Mouse (Mus musculus) small intestine, adult 2 months (tissue): ENCODE measurements around the gene Cpn2. TPM values are rescaled to one million over a fixed set of nuclear protein-coding genes. Genes with fewer than 3 reads are reported as not detected.

Source experiments
- H3K27ac ChIP-seq: fragments of 200-500 bp; 2 replicates; pipeline ENCODE4 v1.5.1; 2012; ENCODE audit warnings: low read depth, low read length, control low read depth, inconsistent platforms; ENCODE audit not compliant: insufficient read depth
- H3K27me3 ChIP-seq: fragments of 200-500 bp; 2 replicates; pipeline ENCODE4 v1.6.1; 2012; ENCODE audit warnings: mild to moderate bottlenecking, moderate library complexity, low read length, inconsistent platforms; ENCODE audit not compliant: control insufficient read depth, insufficient read depth
- H3K36me3 ChIP-seq: fragments of 200-500 bp; 2 replicates; pipeline ENCODE4 v1.6.1; 2012; ENCODE audit warnings: mild to moderate bottlenecking, low read length, control low read depth, inconsistent platforms; ENCODE audit not compliant: control insufficient read depth, insufficient read depth
- H3K4me1 ChIP-seq: fragments of 200-500 bp; 2 replicates; pipeline ENCODE4 v1.6.1; 2012; ENCODE audit warnings: low read length, inconsistent platforms, mixed read lengths; ENCODE audit not compliant: control insufficient read depth, insufficient read depth, insufficient read length
- H3K4me3 ChIP-seq: fragments of 200-500 bp; 2 replicates; pipeline ENCODE4 v1.5.1; 2012; ENCODE audit warnings: low read depth, mild to moderate bottlenecking, control low read depth, inconsistent platforms, low read length, moderate library complexity
- CTCF ChIP-seq: fragments of 200-500 bp; IDR thresholded peaks from 2 replicates; pipeline ENCODE4 v1.5.1; 2012; ENCODE audit warnings: low read depth, mild to moderate bottlenecking, control low read depth, inconsistent platforms, low read length, moderate library complexity, mixed read lengths; ENCODE audit not compliant: insufficient replicate concordance, insufficient read length; ENCODE audit errors: extremely low read depth
- POLR2A ChIP-seq: fragments of 200-500 bp; IDR thresholded peaks from 2 replicates; pipeline ENCODE4 v1.6.1; 2012; ENCODE audit warnings: low read depth, mild to moderate bottlenecking, control low read depth, inconsistent platforms, low read length, moderate library complexity
- WGBS: fragments of 180-500 bp; shearing (Covaris S2); methylation state at CpG from one replicate; pipeline ENCODE4 v1.1.7; 2018; 5-methylcytosine and 5-hydroxymethylcytosine counted together
- polyA plus RNA-seq: library from polyadenylated mRNA; depleted of rRNA; stranded (reverse); fragments of >200 nt; gene quantifications from 2 replicates; pipeline ENCODE4 v1.2.3, GENCODE M21; 2012

The Cpn2 gene
- polyA plus RNA-seq, 1 experiment: 0.06 TPM

- H3K27ac ChIP-seq: no peak overlapping the region
- H3K4me1 ChIP-seq: peaks cover 8% of the 10 kb centered on the region
- H3K4me3 ChIP-seq: no peak overlapping the region
- no peak for TF ChIP-seq CTCF
- no peak for TF ChIP-seq POLR2A
- peaks cover 6% of the 10 kb centered on the region; the same call in 1 of the 2 replicates for H3K27me3 ChIP-seq
- 0 out of 2 replicates have a peak, but pooled peaks cover 2% of the 10 kb centered on the region for H3K36me3 ChIP-seq
- 72% methylated on average over 12 of the region's 12 CpGs for WGBS
Measured at GRCm38 (mm10) chr16:30307306-30307705, 40.0 kb upstream of the Cpn2 start.

GRCm38 (mm10) chr16:30306102-30306501 is 38.8 kb upstream of the Cpn2 start:
- no peak overlapping the region for H3K4me3 ChIP-seq
- 80% methylated on average over 4 of the region's 4 CpGs for WGBS
- TF ChIP-seq POLR2A (no peak), CTCF (no peak)
- H3K36me3 ChIP-seq: no peaks in the 10 kb centered on the region
- H3K27me3 ChIP-seq: peaks cover 6% of the 10 kb centered on the region; the same call in 1 of the 2 replicates
- H3K27ac ChIP-seq: no peak overlapping the region
- peaks cover 8% of the 10 kb centered on the region for H3K4me1 ChIP-seq

- Histone ChIP-seq H3K27me3 (peaks cover 3% of the 10 kb centered on the region; the same call in 1 of the 2 replicates), H3K36me3 (no peaks in the 10 kb centered on the region), H3K27ac (no peak overlapping the region), H3K4me1 (peaks cover 4% of the 10 kb centered on the region), H3K4me3 (no peak overlapping the region)
- no peak for TF ChIP-seq POLR2A
- TF ChIP-seq CTCF: no peak
- WGBS: 51% methylated on average over 5 of the region's 5 CpGs
Measured at GRCm38 (mm10) chr16:30304236-30304635, 36.9 kb upstream of the Cpn2 start.

GRCm38 (mm10) chr16:30303411-30303810 is 36.1 kb upstream of the Cpn2 start:
- no peak for TF ChIP-seq POLR2A
- TF ChIP-seq CTCF: no peak
- Histone ChIP-seq H3K4me3 (no peak overlapping the region), H3K4me1 (peaks cover 3% of the 10 kb centered on the region), H3K27ac (no peak overlapping the region), H3K27me3 (peaks cover 3% of the 10 kb centered on the region; the same call in 1 of the 2 replicates), H3K36me3 (no peaks in the 10 kb centered on the region)
- WGBS: 43% methylated on average over 2 of the region's 2 CpGs

- H3K36me3 ChIP-seq: no peaks in the 10 kb centered on the region
- H3K27me3 ChIP-seq: peaks cover 2% of the 10 kb centered on the region; the same call in 1 of the 2 replicates
- 80% methylated on average over 6 of the region's 6 CpGs for WGBS
- no peak overlapping the region for H3K27ac ChIP-seq
- H3K4me1 ChIP-seq: no peaks in the 10 kb centered on the region
- H3K4me3 ChIP-seq: no peak overlapping the region
- TF ChIP-seq POLR2A (no peak), CTCF (no peak)
Measured at GRCm38 (mm10) chr16:30302686-30303085, 35.4 kb upstream of the Cpn2 start.

GRCm38 (mm10) chr16:30299711-30300277 is 32.5 kb upstream of the Cpn2 start:
- Histone ChIP-seq H3K27me3 (no peaks in the 10 kb centered on the region; the same call in 1 of the 2 replicates), H3K27ac (no peak overlapping the region), H3K4me3 (no peak overlapping the region), H3K36me3 (no peaks in the 10 kb centered on the region), H3K4me1 (no peaks in the 10 kb centered on the region)
- 55% methylated on average over 10 of the region's 10 CpGs for WGBS
- TF ChIP-seq CTCF (no peak), POLR2A (no peak)

- Histone ChIP-seq H3K36me3 (no peaks in the 10 kb centered on the region), H3K27me3 (no peaks in the 10 kb centered on the region; the same call in 1 of the 2 replicates), H3K4me3 (no peak overlapping the region)
Measured at GRCm38 (mm10) chr16:30297450-30297849, 30.2 kb upstream of the Cpn2 start.

More at GRCm38 (mm10) chr16:30297450-30297849, 30.2 kb upstream of the Cpn2 start:
- 53% methylated on average over 7 of the region's 7 CpGs for WGBS
- Histone ChIP-seq H3K27ac (no peak overlapping the region), H3K4me1 (no peaks in the 10 kb centered on the region)
- no peak for TF ChIP-seq CTCF
- no peak for TF ChIP-seq POLR2A
